Comparison of ENCODE assay signal across 8 mouse cellular contexts in the genomic region with DNA sequence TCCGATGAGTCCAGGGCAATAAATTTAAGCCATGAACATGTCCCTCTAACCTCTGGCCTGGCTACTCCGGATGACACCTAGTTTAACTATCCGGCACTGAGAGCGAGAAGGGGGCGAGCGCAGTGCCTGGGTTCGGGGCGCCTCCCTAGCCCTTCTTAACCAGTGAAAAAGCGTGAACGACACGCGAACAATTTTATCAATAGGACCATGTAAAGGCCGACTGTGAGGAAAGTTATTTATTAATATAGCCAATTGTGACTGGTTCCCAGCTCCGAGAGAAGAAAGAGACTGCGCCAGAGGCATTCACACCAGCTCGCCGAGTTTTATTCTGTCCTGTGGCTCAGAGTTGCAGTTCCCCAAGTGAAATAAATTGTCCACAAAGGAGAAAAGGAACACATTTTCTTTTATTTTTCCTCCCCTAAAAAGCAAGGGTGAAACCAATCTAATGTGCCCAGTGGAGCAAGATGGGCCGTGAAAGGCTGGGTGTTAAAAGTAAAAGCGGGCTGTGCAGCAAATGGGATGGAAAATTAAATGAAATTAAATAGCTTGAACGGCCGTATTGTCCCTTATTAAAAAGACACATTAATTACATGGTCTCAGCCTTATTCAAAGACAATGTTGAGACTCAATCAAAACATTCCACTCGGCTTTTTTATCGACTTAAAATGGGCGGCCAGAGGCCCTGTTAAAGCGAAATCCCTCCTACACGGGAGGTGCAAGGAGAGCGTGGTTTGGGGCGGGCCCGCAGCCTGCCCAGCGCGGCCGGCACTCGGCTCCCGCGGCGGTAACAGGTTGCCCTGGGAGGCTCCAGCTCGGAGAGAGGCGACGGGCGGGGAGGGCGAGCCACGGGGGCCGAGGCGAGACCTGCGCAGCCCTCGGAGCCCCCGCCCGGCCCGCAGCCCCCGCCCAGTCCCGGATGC. TPM values are rescaled to one million over a fixed set of nuclear protein-coding genes. Genes with fewer than 3 reads are reported as not detected.
DNase-seq lines count a peak whose midpoint lies in the region; ATAC-seq and TF ChIP-seq lines count a peak whose summit lies in the region.

No protein-coding gene starts in this region.

- peak overlapping the region; percentile 95 for H3K4me2 ChIP-seq in intestine, embryonic 15.5 days (replicated peaks)
- H3K4me2 ChIP-seq in neural tube, embryonic 11.5 days (ENCODE audit: low read depth) = peak overlapping the region; percentile 78

- no peak overlapping the region for H3K27ac ChIP-seq in spleen, adult 2 months (ENCODE audit: insufficient read depth, low read length)
- no peak overlapping the region for H3K27ac ChIP-seq in intestine, embryonic 15.5 days
- H3K27ac ChIP-seq in neural tube, embryonic 11.5 days (ENCODE audit: low read depth, low read length) = peak overlapping the region; percentile 97

- no peaks in the 10 kb centered on the region for H3K9me3 ChIP-seq in intestine, embryonic 15.5 days
- no peaks in the 10 kb centered on the region for H3K9me3 ChIP-seq in neural tube, embryonic 11.5 days (ENCODE audit: control insufficient read depth, low read length)

- TF ChIP-seq POLR2A in spleen, adult 2 months (IDR thresholded peaks at IDR 0.05; ENCODE audit: low read depth, low read length) = no peak

- H3K4me1 ChIP-seq in spleen, adult 2 months (ENCODE audit: control insufficient read depth, insufficient read depth, insufficient read length) = peaks cover 6% of the 10 kb centered on the region; the same call in 1 of the 2 replicates
- peaks cover 9% of the 10 kb centered on the region for H3K4me1 ChIP-seq in intestine, embryonic 15.5 days (replicated peaks)
- H3K4me1 ChIP-seq in neural tube, embryonic 11.5 days (ENCODE audit: control insufficient read depth, insufficient read depth, low read length) = peaks cover 7% of the 10 kb centered on the region; the same call in 1 of the 2 replicates

- H3K4me3 ChIP-seq in spleen, adult 2 months (ENCODE audit: extremely low read depth, insufficient read depth, insufficient read length) = peak overlapping the region; percentile 36; the same call in 1 of the 2 replicates
- peak overlapping the region; percentile 49 for H3K4me3 ChIP-seq in intestine, embryonic 15.5 days (replicated peaks)
- peak overlapping the region; percentile 46 for H3K4me3 ChIP-seq in neural tube, embryonic 11.5 days (ENCODE audit: low read depth, low read length)

- TF ChIP-seq CTCF in spleen, adult 2 months (IDR thresholded peaks at IDR 0.05; ENCODE audit: extremely low read depth, insufficient read depth, insufficient read length, insufficient replicate concordance) = no peak

- peak overlapping the region; percentile 21 for H3K9ac ChIP-seq in intestine, embryonic 15.5 days
- peak overlapping the region; percentile 69 for H3K9ac ChIP-seq in neural tube, embryonic 11.5 days (ENCODE audit: low read length)

- WGBS in spleen, adult 2 months = 9% methylated on average over 51 of the region's 51 CpGs
- 2% methylated on average over 44 of the region's 51 CpGs for WGBS in intestine, embryonic 15.5 days
- WGBS in neural tube, embryonic 11.5 days = 2% methylated on average over 49 of the region's 51 CpGs

- no peaks in the 10 kb centered on the region for H3K36me3 ChIP-seq in spleen, adult 2 months (ENCODE audit: control insufficient read depth, insufficient read depth, low read length)
- no peaks in the 10 kb centered on the region for H3K36me3 ChIP-seq in intestine, embryonic 15.5 days
- H3K36me3 ChIP-seq in neural tube, embryonic 11.5 days (ENCODE audit: control insufficient read depth, insufficient read depth, low read length) = no peaks in the 10 kb centered on the region

- peak; percentile 26 for DNase-seq in adrenal gland, postnatal 14 days
- no peak for DNase-seq in adrenal gland, postnatal 4 days (ENCODE audit: low spot score in 2 of 2)
- no peak for DNase-seq in spleen, adult 2 months (ENCODE audit: low read depth in 1 of 2, low spot score in 2 of 2)
- no peak for DNase-seq in spleen, adult 12 weeks (ENCODE audit: low spot score)
- peak; percentile 80 for DNase-seq in neural tube, embryonic 11.5 days (ENCODE audit: low spot score)
- no peak for DNase-seq in frontal cortex, postnatal 36 days (ENCODE audit: low spot score in 2 of 2)
- DNase-seq in urinary bladder, adult 2 months (ENCODE audit: low spot score) = no peak

- ATAC-seq in intestine, embryonic 15.5 days = peak; percentile 74
- peak; percentile 56 for ATAC-seq in neural tube, embryonic 11.5 days (ENCODE audit: insufficient read depth, low FRiP score, low TSS enrichment)

- peaks cover 22% of the 10 kb centered on the region for H3K27me3 ChIP-seq in spleen, adult 2 months (ENCODE audit: control insufficient read depth, insufficient read depth, low read length)
- H3K27me3 ChIP-seq in intestine, embryonic 15.5 days (replicated peaks) = peaks cover 94% of the 10 kb centered on the region
- peaks cover 83% of the 10 kb centered on the region for H3K27me3 ChIP-seq in neural tube, embryonic 11.5 days (ENCODE audit: control insufficient read depth, insufficient read depth, low read length)

RNA-seq across cellular contexts. Expression of gene Prdm13, which starts 2.3 kb away (rescaled TPM):
- total RNA-seq in adrenal gland, postnatal 14 days (2021) = not detected in 2 replicates
- total RNA-seq in adrenal gland, postnatal 4 days (2021) = not detected
- not detected in 2 replicates for polyA plus RNA-seq in spleen, adult 2 months (2012; rRNA removed)
- polyA plus RNA-seq in intestine, embryonic 15.5 days (2015; fragmentation: Nextera tagmentation; extraction: Ambion mirVana) = not detected in 2 replicates
- polyA plus RNA-seq in neural tube, embryonic 11.5 days (2014; fragmentation: Nextera tagmentation; extraction: Ambion mirVana) = 6.8 and 8.8 TPM in 2 replicates
- polyA plus RNA-seq in urinary bladder, adult 2 months (2012; rRNA removed) = not detected in 2 replicates

RNA-seq across cellular contexts. Expression of gene Ccnc, which starts 39.5 kb away (rescaled TPM):
- 19.5 and 19.9 TPM in 2 replicates for total RNA-seq in adrenal gland, postnatal 14 days (2021)
- 10 to 100 TPM; 21.3 to 22.4 TPM for total RNA-seq in adrenal gland, postnatal 4 days (2021)
- 1.9 and 2.3 TPM in 2 replicates for polyA plus RNA-seq in spleen, adult 2 months (2012; rRNA removed)
- 36.8 and 37.4 TPM in 2 replicates for polyA plus RNA-seq in intestine, embryonic 15.5 days (2015; fragmentation: Nextera tagmentation; extraction: Ambion mirVana)
- polyA plus RNA-seq in neural tube, embryonic 11.5 days (2014; fragmentation: Nextera tagmentation; extraction: Ambion mirVana) = 68.5 and 79.5 TPM in 2 replicates
- polyA plus RNA-seq in urinary bladder, adult 2 months (2012; rRNA removed) = 17.7 and 21.3 TPM in 2 replicates

Comparison
In these comparisons a context has a peak if more than half of its experiments do, and no peak if none do; other contexts are left out.
1. DNase-seq: peak in adrenal gland, postnatal 14 days (single experiment) and neural tube, embryonic 11.5 days (single experiment); none in adrenal gland, postnatal 4 days (0 of 2), spleen, adult 2 months (0 of 2), spleen, adult 12 weeks (single experiment), frontal cortex, postnatal 36 days (0 of 2) and urinary bladder, adult 2 months (single experiment).
2. Peak in every context shown above with its lines, with median percentiles within 50 percentile points of each other: H3K4me3 ChIP-seq.